Mouse (Mus musculus): ENCODE results near the gene Sap30bp. TPM values are rescaled to one million over a fixed set of nuclear protein-coding genes. Genes with fewer than 3 reads are reported as not detected.
A peak's percentile ranks its signal among the peaks of the same experiment; 100 is the strongest.

Gene Sap30bp
- total RNA-seq (2015; ENCODE audit: low replicate concordance) (16.6 and 17.6 TPM in 2 replicates), total RNA-seq (2017; ENCODE audit: low replicate concordance) (224 and 296 TPM in 2 replicates)

GRCm38 (mm10) chr11:115933108-115933746, at the start of gene Sap30bp, which contains the start of gene Recql5:
Gene Sap30bp, plus strand, starts transcription at chr11:115933282.
Gene Recql5, minus strand, starts transcription at chr11:115933477.
- peak; percentile 98 for ATAC-seq (replicated peaks; ENCODE audit: low FRiP score, poor library complexity, severe bottlenecking)

GRCm38 (mm10) chr11:115884361-115884760, 48.7 kb upstream of the Sap30bp start:
- no peak for ATAC-seq (replicated peaks; ENCODE audit: low FRiP score, poor library complexity, severe bottlenecking)

- no peak for ATAC-seq (replicated peaks; ENCODE audit: low FRiP score, poor library complexity, severe bottlenecking)
Observed at GRCm38 (mm10) chr11:115885281-115885680, 47.8 kb upstream of the Sap30bp start.

GRCm38 (mm10) chr11:115886446-115886845, 46.6 kb upstream of the Sap30bp start:
- no peak for ATAC-seq (replicated peaks; ENCODE audit: low FRiP score, poor library complexity, severe bottlenecking)

GRCm38 (mm10) chr11:115888020-115888419, 45.1 kb upstream of the Sap30bp start:
- ATAC-seq (replicated peaks; ENCODE audit: low FRiP score, poor library complexity, severe bottlenecking) = no peak

GRCm38 (mm10) chr11:115889159-115889558, 43.9 kb upstream of the Sap30bp start:
- ATAC-seq (replicated peaks; ENCODE audit: low FRiP score, poor library complexity, severe bottlenecking) = no peak

GRCm38 (mm10) chr11:115892213-115892612, 40.9 kb upstream of the Sap30bp start:
- ATAC-seq (replicated peaks; ENCODE audit: low FRiP score, poor library complexity, severe bottlenecking) = no peak

- ATAC-seq (replicated peaks; ENCODE audit: low FRiP score, poor library complexity, severe bottlenecking) = no peak
Observed at GRCm38 (mm10) chr11:115893071-115893470, 40.0 kb upstream of the Sap30bp start.

- ATAC-seq (replicated peaks; ENCODE audit: low FRiP score, poor library complexity, severe bottlenecking) = 0 out of 2 replicates have a peak, but pooled peaks have one; percentile 12
Observed at GRCm38 (mm10) chr11:115894755-115895520, 38.1 kb upstream of the Sap30bp start.

GRCm38 (mm10) chr11:115898446-115898845, 34.6 kb upstream of the Sap30bp start:
- ATAC-seq (replicated peaks; ENCODE audit: low FRiP score, poor library complexity, severe bottlenecking) = no peak

- peak; percentile 11; the same call in 1 of the 2 replicates for ATAC-seq (replicated peaks; ENCODE audit: low FRiP score, poor library complexity, severe bottlenecking)
Observed at GRCm38 (mm10) chr11:115898886-115899285, 34.2 kb upstream of the Sap30bp start.

GRCm38 (mm10) chr11:115899486-115900266, 33.4 kb upstream of the Sap30bp start, which contains the start of gene Smim5:
Gene Smim5, plus strand, starts transcription at chr11:115899966.
- ATAC-seq (replicated peaks; ENCODE audit: low FRiP score, poor library complexity, severe bottlenecking) = peak; percentile 51

- ATAC-seq (replicated peaks; ENCODE audit: low FRiP score, poor library complexity, severe bottlenecking) = 0 out of 2 replicates have a peak, but pooled peaks have one; percentile 2
Observed at GRCm38 (mm10) chr11:115900561-115901337, 32.3 kb upstream of the Sap30bp start.

GRCm38 (mm10) chr11:115901338-115902161, 31.5 kb upstream of the Sap30bp start:
- ATAC-seq (replicated peaks; ENCODE audit: low FRiP score, poor library complexity, severe bottlenecking) = peak; percentile 39

- no peak for ATAC-seq (replicated peaks; ENCODE audit: low FRiP score, poor library complexity, severe bottlenecking)
Observed at GRCm38 (mm10) chr11:115902177-115902576, 30.9 kb upstream of the Sap30bp start.

- ATAC-seq (replicated peaks; ENCODE audit: low FRiP score, poor library complexity, severe bottlenecking) = no peak
Observed at GRCm38 (mm10) chr11:115902831-115903230, 30.3 kb upstream of the Sap30bp start.

GRCm38 (mm10) chr11:115903384-115904230, 29.5 kb upstream of the Sap30bp start:
- ATAC-seq (replicated peaks; ENCODE audit: low FRiP score, poor library complexity, severe bottlenecking) = peak; percentile 65

Measured in erythroid progenitor cell, adult 5-6 weeks (primary cell).